Mouse (Mus musculus): ENCODE results near the gene Abcb4.

GRCm38 (mm10) chr5:8985470-8985869, 92.0 kb downstream of the Abcb4 start:
- TF ChIP-seq GATA1 (IDR thresholded peaks at IDR 0.05; ENCODE audit: low read length) = no peak
- TF ChIP-seq TAL1 (IDR thresholded peaks at IDR 0.05; ENCODE audit: low read length) = no peak

Measured in erythroblast, embryonic 14.5 days (primary cell).